10 mouse cellular contexts compared by ENCODE assay signal in genomic region chr15:102512010-102512409, GRCm38 (mm10). TPM values are rescaled to one million over a fixed set of nuclear protein-coding genes. Genes with fewer than 3 reads are reported as not detected.
A peak's percentile ranks its signal among the peaks of the same experiment; 100 is the strongest.
DNase-seq lines count a peak whose midpoint lies in the region; ATAC-seq and TF ChIP-seq lines count a peak whose summit lies in the region.
"Had no signal": no experiment of that assay in that cellular context is flagged by ENCODE, and none has a peak within 500 bp of the region (broad histone marks: within the 10 kb centered on the region; RNA-seq: fewer than 3 reads in every experiment).

No protein-coding gene starts in this region.

- DNase-seq in kidney, adult 8-10 months = no peak
- DNase-seq in embryonic facial prominence, embryonic 10.5 days (ENCODE audit: low spot score) = no peak
- DNase-seq in thymus, adult 2 months = no peak
- no peak for DNase-seq in adrenal gland, adult 8-10 months
- no peak for DNase-seq in heart, postnatal 10 days

- H3K9ac ChIP-seq in kidney, embryonic 14.5 days (ENCODE audit: low read depth, low read length) = peak overlapping the region; percentile 19; the same call in 1 of the 2 replicates
- H3K9ac ChIP-seq in hindbrain, embryonic 12.5 days = peak overlapping the region; percentile 50
- 0 out of 2 replicates have a peak overlapping the region, but pooled peaks have one; percentile 10 for H3K9ac ChIP-seq in midbrain, embryonic 15.5 days

- TF ChIP-seq CTCF in thymus, adult 2 months (IDR thresholded peaks at IDR 0.05; ENCODE audit: borderline replicate concordance, control insufficient read depth, extremely low read depth, insufficient read depth, low read length, poor library complexity) = no peak

- peaks cover 24% of the 10 kb centered on the region for H3K4me1 ChIP-seq in kidney, embryonic 14.5 days (ENCODE audit: control insufficient read depth, insufficient read depth, low read length)
- H3K4me1 ChIP-seq in embryonic facial prominence, embryonic 10.5 days = peaks cover 57% of the 10 kb centered on the region
- peaks cover 63% of the 10 kb centered on the region for H3K4me1 ChIP-seq in hindbrain, embryonic 12.5 days
- peaks cover 66% of the 10 kb centered on the region for H3K4me1 ChIP-seq in midbrain, embryonic 15.5 days
- peaks cover 19% of the 10 kb centered on the region for H3K4me1 ChIP-seq in thymus, adult 2 months (replicated peaks; ENCODE audit: control insufficient read depth, insufficient read depth, low read length)

- WGBS in kidney, embryonic 14.5 days = 29% methylated on average over 5 of the region's 5 CpGs
- WGBS in embryonic facial prominence, embryonic 10.5 days = 24% methylated on average over 5 of the region's 5 CpGs
- WGBS in hindbrain, embryonic 12.5 days = 24% methylated on average over 5 of the region's 5 CpGs
- 23% methylated on average over 5 of the region's 5 CpGs for WGBS in midbrain, embryonic 15.5 days
- whole genome bisulfite sequencing in thymus, adult 2 months = 94% methylated on average over 5 of the region's 5 CpGs

- no peaks in the 10 kb centered on the region for H3K9me3 ChIP-seq in kidney, embryonic 14.5 days (ENCODE audit: control insufficient read depth, low read length)
- H3K9me3 ChIP-seq in embryonic facial prominence, embryonic 10.5 days = no peaks in the 10 kb centered on the region
- no peaks in the 10 kb centered on the region for H3K9me3 ChIP-seq in hindbrain, embryonic 12.5 days (replicated peaks)
- H3K9me3 ChIP-seq in midbrain, embryonic 15.5 days = no peaks in the 10 kb centered on the region

- H3K36me3 ChIP-seq in kidney, embryonic 14.5 days (ENCODE audit: control insufficient read depth, insufficient read depth, low read length) = peaks cover 11% of the 10 kb centered on the region; the same call in 1 of the 2 replicates
- peaks cover 17% of the 10 kb centered on the region for H3K36me3 ChIP-seq in embryonic facial prominence, embryonic 10.5 days (replicated peaks)
- H3K36me3 ChIP-seq in hindbrain, embryonic 12.5 days = peaks cover 4% of the 10 kb centered on the region; the same call in 1 of the 2 replicates
- H3K36me3 ChIP-seq in midbrain, embryonic 15.5 days (replicated peaks) = 0 out of 2 replicates have a peak, but pooled peaks cover 4% of the 10 kb centered on the region
- H3K36me3 ChIP-seq in thymus, adult 2 months (ENCODE audit: control insufficient read depth, insufficient read depth, low read length) = no peaks in the 10 kb centered on the region

- TF ChIP-seq POLR2A in thymus, adult 2 months (IDR thresholded peaks at IDR 0.05; ENCODE audit: control insufficient read depth, extremely low read depth, insufficient read depth, low read length, poor library complexity) = no peak

- no peak overlapping the region for H3K4me3 ChIP-seq in kidney, embryonic 14.5 days (ENCODE audit: low read length)
- H3K4me3 ChIP-seq in embryonic facial prominence, embryonic 10.5 days = peak overlapping the region; percentile 73
- H3K4me3 ChIP-seq in hindbrain, embryonic 12.5 days = peak overlapping the region; percentile 8; the same call in 1 of the 2 replicates
- no peak overlapping the region for H3K4me3 ChIP-seq in midbrain, embryonic 15.5 days
- H3K4me3 ChIP-seq in thymus, adult 2 months (ENCODE audit: control insufficient read depth, insufficient read depth, low read length) = no peak overlapping the region

- peak overlapping the region; percentile 68 for H3K27ac ChIP-seq in kidney, embryonic 14.5 days (ENCODE audit: low read depth, low read length)
- peak overlapping the region; percentile 88 for H3K27ac ChIP-seq in embryonic facial prominence, embryonic 10.5 days (replicated peaks)
- H3K27ac ChIP-seq in hindbrain, embryonic 12.5 days = peak overlapping the region; percentile 89
- H3K27ac ChIP-seq in midbrain, embryonic 15.5 days = peak overlapping the region; percentile 87
- H3K27ac ChIP-seq in thymus, adult 2 months (ENCODE audit: control insufficient read depth, insufficient read depth, low read length) = no peak overlapping the region

- ATAC-seq in kidney, embryonic 14.5 days (ENCODE audit: low FRiP score, low TSS enrichment) = no peak
- no peak for ATAC-seq in hindbrain, embryonic 12.5 days (ENCODE audit: low FRiP score)
- ATAC-seq in midbrain, embryonic 15.5 days (replicated peaks) = no peak

- H3K27me3 ChIP-seq in kidney, embryonic 14.5 days (ENCODE audit: control insufficient read depth, insufficient read depth, low read length) = no peaks in the 10 kb centered on the region
- no peaks in the 10 kb centered on the region for H3K27me3 ChIP-seq in embryonic facial prominence, embryonic 10.5 days (replicated peaks; ENCODE audit: low read depth, poor library complexity, severe bottlenecking)
- no peaks in the 10 kb centered on the region for H3K27me3 ChIP-seq in hindbrain, embryonic 12.5 days
- H3K27me3 ChIP-seq in midbrain, embryonic 15.5 days (replicated peaks) = no peaks in the 10 kb centered on the region
- H3K27me3 ChIP-seq in thymus, adult 2 months (ENCODE audit: control insufficient read depth, insufficient read depth, low read length) = no peaks in the 10 kb centered on the region

- intact Hi-C loops in heart, postnatal 10 days (cut with DNase I) = no loop called here

- no peak overlapping the region; the same call in 1 of the 2 replicates for H3K4me2 ChIP-seq in kidney, embryonic 14.5 days (replicated peaks; ENCODE audit: low read depth, low read length)
- peak overlapping the region; percentile 83 for H3K4me2 ChIP-seq in hindbrain, embryonic 12.5 days (replicated peaks)
- peak overlapping the region; percentile 64; the same call in 1 of the 2 replicates for H3K4me2 ChIP-seq in midbrain, embryonic 15.5 days

RNA-seq across cellular contexts. Expression of gene Map3k12, which starts 4.9 kb away (rescaled TPM):
- 12.2 and 14.8 TPM in 2 replicates for polyA plus RNA-seq in kidney, embryonic 14.5 days (2014; fragmentation: Nextera tagmentation; extraction: Ambion mirVana)
- 29.1 and 32.3 TPM in 2 replicates for polyA plus RNA-seq in embryonic facial prominence, embryonic 10.5 days (2016; fragmentation: Nextera tagmentation; extraction: Ambion mirVana)
- 45.5 and 46.0 TPM in 2 replicates for polyA plus RNA-seq in hindbrain, embryonic 12.5 days (2016; fragmentation: Nextera tagmentation; extraction: Ambion mirVana)
- 62.2 and 63.6 TPM in 2 replicates for polyA plus RNA-seq in midbrain, embryonic 15.5 days (2015; fragmentation: Nextera tagmentation; extraction: Ambion mirVana)
- 11.3 and 12.7 TPM in 2 replicates for polyA plus RNA-seq in thymus, adult 2 months (2012; rRNA removed)
- total RNA-seq in adrenal gland, adult 8-10 months (2022) = 10 to 100 TPM in 3 of 4 experiments, 1 to 10 TPM in 1; 9.5 to 27.1 (median 18.0) TPM
- 1 to 10 TPM; 5.1 to 5.2 TPM for total RNA-seq in heart, postnatal 10 days (2021)

RNA-seq across cellular contexts. Expression of gene Tarbp2, which starts 6.0 kb away (rescaled TPM):
- 80.4 and 89.1 TPM in 2 replicates for polyA plus RNA-seq in kidney, embryonic 14.5 days (2014; fragmentation: Nextera tagmentation; extraction: Ambion mirVana)
- 140 and 143 TPM in 2 replicates for polyA plus RNA-seq in embryonic facial prominence, embryonic 10.5 days (2016; fragmentation: Nextera tagmentation; extraction: Ambion mirVana)
- 93.0 and 94.0 TPM in 2 replicates for polyA plus RNA-seq in hindbrain, embryonic 12.5 days (2016; fragmentation: Nextera tagmentation; extraction: Ambion mirVana)
- polyA plus RNA-seq in midbrain, embryonic 15.5 days (2015; fragmentation: Nextera tagmentation; extraction: Ambion mirVana) = 104 and 108 TPM in 2 replicates
- 133 and 166 TPM in 2 replicates for polyA plus RNA-seq in thymus, adult 2 months (2012; rRNA removed)
- total RNA-seq in adrenal gland, adult 8-10 months (2022) = 10 to 100 TPM; 31.9 to 50.7 (median 41.9) TPM
- total RNA-seq in heart, postnatal 10 days (2021) = 10 to 100 TPM; 45.9 to 53.1 TPM

RNA-seq across cellular contexts. Expression of gene Gm10337, which starts 8.5 kb away (rescaled TPM):
- not detected in 2 replicates for polyA plus RNA-seq in kidney, embryonic 14.5 days (2014; fragmentation: Nextera tagmentation; extraction: Ambion mirVana)
- polyA plus RNA-seq in embryonic facial prominence, embryonic 10.5 days (2016; fragmentation: Nextera tagmentation; extraction: Ambion mirVana) = 7.6 TPM in 1 of 2 replicates, not detected in the other
- polyA plus RNA-seq in hindbrain, embryonic 12.5 days (2016; fragmentation: Nextera tagmentation; extraction: Ambion mirVana) = 4.3 and 6.6 TPM in 2 replicates
- 13.8 and 16.1 TPM in 2 replicates for polyA plus RNA-seq in midbrain, embryonic 15.5 days (2015; fragmentation: Nextera tagmentation; extraction: Ambion mirVana)
- not detected in 2 replicates for polyA plus RNA-seq in thymus, adult 2 months (2012; rRNA removed)
- 1 to 10 TPM in 3 of 4 experiments, not detected in 1; 3.5 to 9.2 (median 8.3) TPM for total RNA-seq in adrenal gland, adult 8-10 months (2022)
- total RNA-seq in heart, postnatal 10 days (2021) = 1 to 10 TPM in 1 of 2 experiments, not detected in 1; 3.6 TPM
- total RNA-seq: liver, adult 2 months had no signal
- polyA plus RNA-seq: heart, postnatal 0 days; liver, adult 2 months had no signal

RNA-seq across cellular contexts. Expression of gene Npff, which starts 12.7 kb away (rescaled TPM):
- 2.7 and 3.5 TPM in 2 replicates for polyA plus RNA-seq in kidney, embryonic 14.5 days (2014; fragmentation: Nextera tagmentation; extraction: Ambion mirVana)
- 1.8 and 2.8 TPM in 2 replicates for polyA plus RNA-seq in embryonic facial prominence, embryonic 10.5 days (2016; fragmentation: Nextera tagmentation; extraction: Ambion mirVana)
- 3.6 and 4.3 TPM in 2 replicates for polyA plus RNA-seq in hindbrain, embryonic 12.5 days (2016; fragmentation: Nextera tagmentation; extraction: Ambion mirVana)
- polyA plus RNA-seq in midbrain, embryonic 15.5 days (2015; fragmentation: Nextera tagmentation; extraction: Ambion mirVana) = 1.8 and 2.4 TPM in 2 replicates
- polyA plus RNA-seq in thymus, adult 2 months (2012; rRNA removed) = 10.8 and 11.7 TPM in 2 replicates
- 10 to 100 TPM in 1 of 4 experiments, 1 to 10 TPM in 3; 1.0 to 13.3 (median 5.6) TPM for total RNA-seq in adrenal gland, adult 8-10 months (2022)
- total RNA-seq in heart, postnatal 10 days (2021) = 1 to 10 TPM; 1.4 to 3.8 TPM

RNA-seq across cellular contexts. Expression of gene Pcbp2, which starts 41.7 kb away (rescaled TPM):
- 305 and 373 TPM in 2 replicates for polyA plus RNA-seq in kidney, embryonic 14.5 days (2014; fragmentation: Nextera tagmentation; extraction: Ambion mirVana)
- 206 and 217 TPM in 2 replicates for polyA plus RNA-seq in embryonic facial prominence, embryonic 10.5 days (2016; fragmentation: Nextera tagmentation; extraction: Ambion mirVana)
- 153 and 161 TPM in 2 replicates for polyA plus RNA-seq in hindbrain, embryonic 12.5 days (2016; fragmentation: Nextera tagmentation; extraction: Ambion mirVana)
- 123 and 126 TPM in 2 replicates for polyA plus RNA-seq in midbrain, embryonic 15.5 days (2015; fragmentation: Nextera tagmentation; extraction: Ambion mirVana)
- 846 and 935 TPM in 2 replicates for polyA plus RNA-seq in thymus, adult 2 months (2012; rRNA removed)
- 100 to 1,000 TPM; 594 to 678 (median 630) TPM for total RNA-seq in adrenal gland, adult 8-10 months (2022)
- 100 to 1,000 TPM; 547 to 592 TPM for total RNA-seq in heart, postnatal 10 days (2021)

Comparison
In these comparisons a context has a peak if more than half of its experiments do, and no peak if none do; other contexts are left out.
1. H3K4me3 ChIP-seq: peak in embryonic facial prominence, embryonic 10.5 days (single experiment) and hindbrain, embryonic 12.5 days (single experiment); none in kidney, embryonic 14.5 days (single experiment), midbrain, embryonic 15.5 days (single experiment) and thymus, adult 2 months (single experiment).
2. Peak in every context shown above with its lines, with median percentiles within 50 percentile points of each other: H3K9ac ChIP-seq.